Mouse (Mus musculus) olfactory bulb, adult 2 months (tissue): ENCODE data around the gene Reg3g. TPM values are rescaled to one million over a fixed set of nuclear protein-coding genes. Genes with fewer than 3 reads are reported as not detected.

ENCODE experiments used
- H3K27ac ChIP-seq: fragments of 200-500 bp; 2 replicates; pipeline ENCODE4 v1.5.1; 2012; ENCODE audit warnings: low read depth, low read length; ENCODE audit not compliant: insufficient read depth
- H3K4me1 ChIP-seq: fragments of 200-500 bp; 2 replicates; pipeline ENCODE4 v1.6.1; 2012; ENCODE audit warnings: low read length; ENCODE audit not compliant: control insufficient read depth, insufficient read depth
- H3K4me3 ChIP-seq: fragments of 200-500 bp; 2 replicates; pipeline ENCODE4 v1.5.1; 2012; ENCODE audit warnings: mild to moderate bottlenecking, low read depth, low read length, moderate library complexity; ENCODE audit not compliant: insufficient read depth
- CTCF ChIP-seq: fragments of 200-500 bp; IDR thresholded peaks from 2 replicates; pipeline ENCODE4 v1.5.1; 2012; ENCODE audit warnings: low read depth, mild to moderate bottlenecking, low read length, moderate library complexity; ENCODE audit not compliant: insufficient read depth
- POLR2A ChIP-seq: fragments of 200-500 bp; IDR thresholded peaks from 2 replicates; pipeline ENCODE4 v1.6.1; 2012; ENCODE audit warnings: mild to moderate bottlenecking, low read depth, low read length, moderate library complexity; ENCODE audit not compliant: insufficient read depth
- WGBS: fragments of 180-500 bp; shearing (Covaris S2); methylation state at CpG from one replicate; pipeline ENCODE4 v1.1.7; 2018; 5-methylcytosine and 5-hydroxymethylcytosine counted together
- polyA plus RNA-seq: library from polyadenylated mRNA; stranded (reverse); fragments of >200 nt; gene quantifications from 2 replicates; pipeline ENCODE4 v1.2.4, GENCODE M21; 2012; ENCODE audit warnings: low replicate concordance; ENCODE audit not compliant: missing spikeins, insufficient read depth, insufficient read length

The Reg3g gene
- polyA plus RNA-seq = not detected in 2 replicates

GRCm38 (mm10) chr6:78468772-78469171 is at the start of gene Reg3g:
Gene Reg3g (minus strand): TSS chr6:78468872.
- H3K27ac ChIP-seq = no peak within 1 kb of the TSS
- TF ChIP-seq POLR2A (no peak), CTCF (no peak)
- 92% methylated on average over 2 of the region's 2 CpGs for WGBS
- no peaks in the 10 kb centered on the region for H3K4me1 ChIP-seq
- H3K4me3 ChIP-seq = no peak within 1 kb of the TSS

GRCm38 (mm10) chr6:78515777-78516446 is 47.2 kb upstream of the Reg3g start:
- no peaks in the 10 kb centered on the region for H3K4me1 ChIP-seq
- WGBS = 72% methylated on average over 3 of the region's 3 CpGs
- no peak for TF ChIP-seq CTCF
- TF ChIP-seq POLR2A = no peak
- H3K4me3 ChIP-seq = no peak overlapping the region
- no peak overlapping the region for H3K27ac ChIP-seq

- no peak overlapping the region for H3K27ac ChIP-seq
- H3K4me3 ChIP-seq = no peak overlapping the region
- WGBS = 9% methylated on average over 3 of the region's 3 CpGs
- H3K4me1 ChIP-seq = no peaks in the 10 kb centered on the region
- no peak for TF ChIP-seq POLR2A
- TF ChIP-seq CTCF = 0 out of 2 replicates have a peak, but pooled peaks have one; percentile 35
Observed at GRCm38 (mm10) chr6:78512833-78513232, 44.2 kb upstream of the Reg3g start.

- WGBS = 65% methylated on average over 3 of the region's 3 CpGs
- no peaks in the 10 kb centered on the region for H3K4me1 ChIP-seq
- TF ChIP-seq CTCF (no peak), POLR2A (no peak)
- H3K4me3 ChIP-seq = no peak overlapping the region
- H3K27ac ChIP-seq = no peak overlapping the region
Observed at GRCm38 (mm10) chr6:78510173-78510900, 41.7 kb upstream of the Reg3g start.

- no peaks in the 10 kb centered on the region for H3K4me1 ChIP-seq
- TF ChIP-seq CTCF (no peak), POLR2A (no peak)
- H3K27ac ChIP-seq = no peak overlapping the region
- 75% methylated on average over 3 of the region's 3 CpGs for WGBS
- no peak overlapping the region for H3K4me3 ChIP-seq
Observed at GRCm38 (mm10) chr6:78505745-78506144, 37.1 kb upstream of the Reg3g start.

- WGBS = 92% methylated on average over 3 of the region's 3 CpGs
- no peak overlapping the region for H3K27ac ChIP-seq
- no peaks in the 10 kb centered on the region for H3K4me1 ChIP-seq
- TF ChIP-seq CTCF (no peak), POLR2A (no peak)
- no peak overlapping the region for H3K4me3 ChIP-seq
Observed at GRCm38 (mm10) chr6:78494633-78495032, 26.0 kb upstream of the Reg3g start.

GRCm38 (mm10) chr6:78469287-78469686 is 615 bp upstream of the Reg3g start:
- TF ChIP-seq CTCF = no peak
- no peak for TF ChIP-seq POLR2A
- WGBS = 89% methylated on average over 3 of the region's 3 CpGs
- Histone ChIP-seq H3K27ac (no peak overlapping the region), H3K4me3 (no peak overlapping the region), H3K4me1 (no peaks in the 10 kb centered on the region)

- Histone ChIP-seq H3K4me1 (peaks cover 2% of the 10 kb centered on the region; the same call in 1 of the 2 replicates), H3K4me3 (no peak overlapping the region), H3K27ac (no peak overlapping the region)
- TF ChIP-seq CTCF = no peak
- no peak for TF ChIP-seq POLR2A
- 72% methylated on average over 2 of the region's 2 CpGs for WGBS
Observed at GRCm38 (mm10) chr6:78463266-78463665, 5.4 kb downstream of the Reg3g start.

GRCm38 (mm10) chr6:78462360-78462759 is 6.3 kb downstream of the Reg3g start:
- no peak overlapping the region for H3K4me3 ChIP-seq
- no peak for TF ChIP-seq POLR2A
- no peak for TF ChIP-seq CTCF
- 89% methylated on average over 2 of the region's 2 CpGs for WGBS
- H3K4me1 ChIP-seq = peaks cover 2% of the 10 kb centered on the region; the same call in 1 of the 2 replicates
- no peak overlapping the region for H3K27ac ChIP-seq
